Mouse (Mus musculus): ENCODE results near the gene Rtl3.

Rtl3 gene

GRCm38 (mm10) chrX:106840409-106840808 is at the start of gene Rtl3:
Gene Rtl3, minus strand, starts transcription at chrX:106840644.
- DNase-seq: no peak

GRCm38 (mm10) chrX:106872315-106872714 is 31.9 kb upstream of the Rtl3 start:
- DNase-seq: no peak

DNA sequence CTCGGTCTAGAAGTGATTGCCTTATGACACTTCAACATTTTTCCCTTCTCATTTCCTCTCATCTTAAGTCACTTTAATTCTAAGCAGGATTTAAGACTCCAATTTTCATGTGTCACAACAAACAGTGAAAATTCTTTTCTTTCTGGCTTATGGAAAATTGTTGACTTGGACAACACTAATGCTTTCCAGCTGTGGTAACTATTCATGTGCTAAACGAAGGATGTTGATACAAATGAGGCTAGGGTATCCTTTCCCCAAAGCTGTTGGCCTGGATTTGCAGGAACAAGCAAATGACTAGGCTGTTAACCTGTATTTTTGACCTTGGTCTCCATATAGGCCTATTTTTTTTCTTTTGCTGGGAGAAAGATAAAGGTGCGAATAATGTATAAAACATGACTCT is 31.4 kb upstream of the Rtl3 start:
- no peak for DNase-seq

- DNase-seq: no peak
Measured at GRCm38 (mm10) chrX:106871426-106871825, 31.0 kb upstream of the Rtl3 start.

GRCm38 (mm10) chrX:106853523-106854300 is 13.3 kb upstream of the Rtl3 start:
- no peak for DNase-seq

DNA sequence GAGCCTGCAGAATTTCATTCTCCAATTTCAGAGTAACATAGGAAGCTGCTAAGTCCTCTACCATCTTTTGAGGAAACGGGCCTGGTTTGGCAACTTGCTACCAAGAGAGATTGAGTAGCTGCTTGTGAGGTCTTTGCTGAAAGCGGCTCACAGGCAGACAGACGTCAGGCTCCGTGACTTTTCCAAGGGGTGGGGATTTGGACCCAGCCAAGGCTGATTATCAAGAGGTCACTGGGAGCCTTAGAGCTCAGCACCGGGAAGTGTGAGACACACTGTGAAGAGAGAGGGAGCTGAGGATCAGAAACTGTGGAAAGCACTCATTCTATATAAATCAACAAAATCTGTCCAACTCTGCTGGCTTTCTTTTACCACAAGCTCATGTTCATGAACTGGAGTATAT is 853 bp downstream of the Rtl3 start:
- DNase-seq: no peak

- DNase-seq: no peak
Measured at GRCm38 (mm10) chrX:106830494-106830893, 9.9 kb downstream of the Rtl3 start.

GRCm38 (mm10) chrX:106809560-106810226 is 30.8 kb downstream of the Rtl3 start:
- DNase-seq: no peak

GRCm38 (mm10) chrX:106804387-106804786 is 36.1 kb downstream of the Rtl3 start:
- DNase-seq: no peak

DNA sequence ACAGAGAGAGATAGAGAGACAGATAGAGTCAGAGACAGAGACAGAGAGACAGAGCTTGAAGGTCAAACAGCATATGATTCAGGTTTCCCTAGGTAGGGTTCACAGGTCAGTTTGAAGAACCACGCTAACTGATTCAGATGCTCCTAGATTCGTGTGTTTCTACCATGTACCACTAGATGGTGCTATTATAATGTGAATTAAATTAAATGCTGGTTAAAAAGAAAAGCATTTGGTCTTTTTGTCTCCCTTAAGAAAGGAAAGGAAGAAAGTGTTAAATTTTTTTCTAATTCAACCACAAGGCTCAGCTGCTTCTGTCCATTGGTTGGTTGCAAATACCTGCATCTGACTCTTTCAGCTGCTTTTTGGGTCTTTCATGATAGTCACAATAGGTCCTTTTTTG is 45.8 kb downstream of the Rtl3 start:
- DNase-seq: no peak

All from right cerebral cortex, postnatal 14 days (tissue).